Mouse (Mus musculus): ENCODE measurements around the gene Mphosph6.
A peak's percentile ranks its signal among the peaks of the same experiment; 100 is the strongest.

Mphosph6 gene

GRCm38 (mm10) chr8:117798066-117798465 lies 3.7 kb downstream of the Mphosph6 start:
- H3K4me3 ChIP-seq (replicated peaks; ENCODE audit: low read length) = peak overlapping the region; percentile 97
- no peaks in the 10 kb centered on the region for H3K9me3 ChIP-seq (ENCODE audit: low read length)
- peaks cover 71% of the 10 kb centered on the region for H3K36me3 ChIP-seq (ENCODE audit: insufficient read depth, low read length)
- 0 out of 2 replicates have a peak, but pooled peaks cover under 1% of the 10 kb centered on the region for H3K27me3 ChIP-seq (ENCODE audit: insufficient read depth, low read length)
- H3K4me1 ChIP-seq (replicated peaks; ENCODE audit: low read depth, low read length) = peaks cover 82% of the 10 kb centered on the region
- TF ChIP-seq POU5F1 (IDR thresholded peaks at IDR 0.05; ENCODE audit: borderline replicate concordance, low read length) (no peak), CTCF (conservative IDR thresholded peaks at IDR 0.05; ENCODE audit: low read length) (no peak), NANOG (IDR thresholded peaks at IDR 0.05; ENCODE audit: borderline replicate concordance, low read length) (no peak)

DNA sequence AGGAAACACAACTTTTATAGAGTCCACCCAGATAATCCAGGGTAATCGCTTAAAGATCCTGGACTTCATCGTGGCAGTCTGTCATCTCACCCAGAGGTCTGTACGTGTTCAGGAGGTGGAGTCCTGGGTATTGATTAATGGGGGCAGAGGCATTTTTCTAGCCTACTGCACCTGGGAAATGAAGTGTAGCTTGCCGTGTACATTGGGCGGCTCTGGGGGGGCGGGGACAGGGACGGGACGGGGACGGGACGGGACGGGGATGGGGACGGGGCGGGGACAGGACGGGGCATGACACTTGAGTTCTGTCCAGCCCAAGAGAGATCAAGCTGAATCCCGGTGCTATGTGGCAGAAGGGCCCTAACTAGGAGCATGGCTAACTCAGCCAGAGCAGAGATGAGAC lies 5.3 kb downstream of the Mphosph6 start:
- no peak for TF ChIP-seq NANOG (IDR thresholded peaks at IDR 0.05; ENCODE audit: borderline replicate concordance, low read length)
- no peak for TF ChIP-seq POU5F1 (IDR thresholded peaks at IDR 0.05; ENCODE audit: borderline replicate concordance, low read length)
- no peak for TF ChIP-seq CTCF (conservative IDR thresholded peaks at IDR 0.05; ENCODE audit: low read length)
- H3K4me3 ChIP-seq (replicated peaks; ENCODE audit: low read length) = 0 out of 2 replicates have a peak overlapping the region, but pooled peaks have one; percentile 3
- peaks cover 81% of the 10 kb centered on the region for H3K4me1 ChIP-seq (replicated peaks; ENCODE audit: low read depth, low read length)
- no peaks in the 10 kb centered on the region for H3K9me3 ChIP-seq (ENCODE audit: low read length)
- H3K36me3 ChIP-seq (ENCODE audit: insufficient read depth, low read length) = peaks cover 87% of the 10 kb centered on the region
- H3K27me3 ChIP-seq (ENCODE audit: insufficient read depth, low read length) = no peaks in the 10 kb centered on the region

- H3K9me3 ChIP-seq (ENCODE audit: low read length) = no peaks in the 10 kb centered on the region
- no peak overlapping the region for H3K4me3 ChIP-seq (replicated peaks; ENCODE audit: low read length)
- H3K36me3 ChIP-seq (ENCODE audit: insufficient read depth, low read length) = peaks cover 98% of the 10 kb centered on the region
- peaks cover 67% of the 10 kb centered on the region for H3K4me1 ChIP-seq (replicated peaks; ENCODE audit: low read depth, low read length)
- no peak for TF ChIP-seq CTCF (conservative IDR thresholded peaks at IDR 0.05; ENCODE audit: low read length)
- H3K27me3 ChIP-seq (ENCODE audit: insufficient read depth, low read length) = no peaks in the 10 kb centered on the region
Measured at GRCm38 (mm10) chr8:117794581-117794980, 7.2 kb downstream of the Mphosph6 start.

DNA sequence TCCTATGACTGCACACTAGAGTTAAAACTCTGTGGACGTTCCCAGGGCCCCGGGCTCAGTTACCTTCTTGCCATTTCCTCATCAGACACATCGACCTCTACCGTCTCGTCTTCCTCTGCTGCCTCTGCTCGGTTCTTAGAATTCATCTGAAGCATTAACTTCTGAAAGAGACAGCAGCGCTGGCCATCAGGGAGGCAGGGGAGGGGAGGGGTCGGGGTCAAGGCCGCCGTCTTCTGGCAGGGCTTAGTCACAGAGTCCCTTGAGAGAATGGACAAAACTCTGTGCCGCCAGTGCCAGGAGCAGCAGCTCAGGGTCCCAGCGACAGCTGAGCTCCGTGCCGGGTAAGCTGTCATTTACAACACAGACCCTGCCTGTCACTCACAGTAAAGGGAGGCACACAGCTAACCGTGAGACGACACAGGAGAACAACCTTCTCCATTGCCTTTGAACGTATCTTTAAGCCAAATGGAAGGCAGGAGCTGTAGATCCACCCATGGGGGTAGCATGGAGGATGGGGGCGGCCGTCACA lies 9.1 kb downstream of the Mphosph6 start:
- H3K4me1 ChIP-seq (replicated peaks; ENCODE audit: low read depth, low read length) = peaks cover 48% of the 10 kb centered on the region
- peaks cover 95% of the 10 kb centered on the region for H3K36me3 ChIP-seq (ENCODE audit: insufficient read depth, low read length)
- H3K9me3 ChIP-seq (ENCODE audit: low read length) = no peaks in the 10 kb centered on the region
- H3K4me3 ChIP-seq (replicated peaks; ENCODE audit: low read length) = no peak overlapping the region
- no peaks in the 10 kb centered on the region for H3K27me3 ChIP-seq (ENCODE audit: insufficient read depth, low read length)
- no peak for TF ChIP-seq CTCF (conservative IDR thresholded peaks at IDR 0.05; ENCODE audit: low read length)
- TF ChIP-seq POU5F1 (IDR thresholded peaks at IDR 0.05; ENCODE audit: borderline replicate concordance, low read length) = no peak
- no peak for TF ChIP-seq NANOG (IDR thresholded peaks at IDR 0.05; ENCODE audit: borderline replicate concordance, low read length)

- Histone ChIP-seq H3K9me3 (ENCODE audit: low read length) (no peaks in the 10 kb centered on the region), H3K27me3 (ENCODE audit: insufficient read depth, low read length) (peaks cover 2% of the 10 kb centered on the region; the same call in 1 of the 2 replicates), H3K36me3 (ENCODE audit: insufficient read depth, low read length) (peaks cover 38% of the 10 kb centered on the region), H3K4me1 (replicated peaks; ENCODE audit: low read depth, low read length) (peaks cover 11% of the 10 kb centered on the region), H3K4me3 (replicated peaks; ENCODE audit: low read length) (no peak overlapping the region)
- TF ChIP-seq POU5F1 (IDR thresholded peaks at IDR 0.05; ENCODE audit: borderline replicate concordance, low read length) = no peak
- TF ChIP-seq NANOG (IDR thresholded peaks at IDR 0.05; ENCODE audit: borderline replicate concordance, low read length) = no peak
- no peak for TF ChIP-seq CTCF (conservative IDR thresholded peaks at IDR 0.05; ENCODE audit: low read length)
Measured at GRCm38 (mm10) chr8:117786428-117786827, 15.3 kb downstream of the Mphosph6 start.

- H3K36me3 ChIP-seq (ENCODE audit: insufficient read depth, low read length) = peaks cover 8% of the 10 kb centered on the region
- peaks cover 11% of the 10 kb centered on the region for H3K4me1 ChIP-seq (replicated peaks; ENCODE audit: low read depth, low read length)
- H3K27me3 ChIP-seq (ENCODE audit: insufficient read depth, low read length) = peaks cover 5% of the 10 kb centered on the region
- H3K4me3 ChIP-seq (replicated peaks; ENCODE audit: low read length) = no peak overlapping the region
- TF ChIP-seq NANOG (IDR thresholded peaks at IDR 0.05; ENCODE audit: borderline replicate concordance, low read length) (no peak), CTCF (conservative IDR thresholded peaks at IDR 0.05; ENCODE audit: low read length) (no peak), POU5F1 (IDR thresholded peaks at IDR 0.05; ENCODE audit: borderline replicate concordance, low read length) (no peak)
- H3K9me3 ChIP-seq (ENCODE audit: low read length) = no peaks in the 10 kb centered on the region
Measured at GRCm38 (mm10) chr8:117783021-117783420, 18.7 kb downstream of the Mphosph6 start.

DNA sequence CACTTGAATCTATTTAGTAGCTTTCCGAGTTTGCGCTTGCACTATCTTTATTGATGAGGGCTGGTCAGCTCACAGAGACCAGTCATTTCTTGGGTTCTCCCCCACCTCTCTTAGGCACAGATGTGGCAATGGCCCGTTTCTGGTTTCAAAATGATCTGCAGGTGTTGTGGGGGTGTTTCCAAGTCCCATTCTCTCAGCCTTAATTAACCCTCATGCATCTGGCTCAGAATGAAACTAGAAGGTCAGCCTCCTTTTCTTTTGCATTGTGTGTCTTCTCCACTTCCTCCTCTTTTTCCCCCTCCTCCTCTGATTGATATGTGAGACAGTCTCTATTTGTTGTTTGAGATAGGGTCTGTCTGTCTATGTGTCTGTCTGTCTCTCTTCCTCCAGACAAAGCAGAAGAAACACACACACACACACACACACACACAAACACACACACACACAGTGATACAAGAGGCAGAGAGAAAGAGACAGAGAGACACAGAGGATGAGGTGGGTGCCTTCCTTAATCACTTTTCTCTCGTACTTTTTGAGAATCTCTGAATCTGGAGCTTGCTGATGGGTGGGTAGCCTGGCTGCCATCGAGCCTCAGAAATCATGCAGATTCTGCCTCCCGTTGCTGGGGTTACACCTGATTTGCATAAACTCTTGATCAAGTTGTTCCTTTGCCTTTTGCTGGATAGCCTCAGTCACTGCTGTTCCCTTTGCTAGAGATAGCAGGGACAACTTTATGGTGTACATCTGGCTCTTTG lies 20.2 kb downstream of the Mphosph6 start:
- Histone ChIP-seq H3K27me3 (ENCODE audit: insufficient read depth, low read length) (peaks cover 7% of the 10 kb centered on the region), H3K9me3 (ENCODE audit: low read length) (no peaks in the 10 kb centered on the region), H3K4me1 (replicated peaks; ENCODE audit: low read depth, low read length) (peaks cover 11% of the 10 kb centered on the region), H3K36me3 (ENCODE audit: insufficient read depth, low read length) (no peaks in the 10 kb centered on the region), H3K4me3 (replicated peaks; ENCODE audit: low read length) (no peak overlapping the region)
- no peak for TF ChIP-seq POU5F1 (IDR thresholded peaks at IDR 0.05; ENCODE audit: borderline replicate concordance, low read length)
- TF ChIP-seq CTCF (conservative IDR thresholded peaks at IDR 0.05; ENCODE audit: low read length) = no peak
- no peak for TF ChIP-seq NANOG (IDR thresholded peaks at IDR 0.05; ENCODE audit: borderline replicate concordance, low read length)

GRCm38 (mm10) chr8:117779344-117779743 lies 22.4 kb downstream of the Mphosph6 start:
- TF ChIP-seq POU5F1 (IDR thresholded peaks at IDR 0.05; ENCODE audit: borderline replicate concordance, low read length) (no peak), NANOG (IDR thresholded peaks at IDR 0.05; ENCODE audit: borderline replicate concordance, low read length) (no peak), CTCF (conservative IDR thresholded peaks at IDR 0.05; ENCODE audit: low read length) (no peak)

More at GRCm38 (mm10) chr8:117779344-117779743, 22.4 kb downstream of the Mphosph6 start:
- Histone ChIP-seq H3K27me3 (ENCODE audit: insufficient read depth, low read length) (peaks cover 16% of the 10 kb centered on the region), H3K36me3 (ENCODE audit: insufficient read depth, low read length) (no peaks in the 10 kb centered on the region), H3K9me3 (ENCODE audit: low read length) (no peaks in the 10 kb centered on the region), H3K4me3 (replicated peaks; ENCODE audit: low read length) (no peak overlapping the region), H3K4me1 (replicated peaks; ENCODE audit: low read depth, low read length) (peaks cover 14% of the 10 kb centered on the region)
